Comparison of ENCODE assay signal across 23 mouse cellular contexts in genomic region chr12:25318072-25318671, GRCm38 (mm10).
DNase-seq lines count a peak whose midpoint lies in the region; ATAC-seq lines count a peak whose summit lies in the region.
"Had no signal": no experiment of that assay in that cellular context is flagged by ENCODE, and none has a peak within 500 bp of the region (broad histone marks: within the 10 kb centered on the region; RNA-seq: fewer than 3 reads in every experiment).

No protein-coding gene starts in this region.

- DNase-seq in heart, postnatal 25 days (ENCODE audit: low spot score), result no peak
- peak; percentile 21 for DNase-seq in kidney, adult 9 months
- DNase-seq in 416B (ENCODE audit: low read depth), result peak; percentile 22
- peak; percentile 53 for DNase-seq in adrenal gland, adult 8-10 months
- DNase-seq in gastrocnemius, postnatal 4 days (ENCODE audit: low spot score in 2 of 2), result no peak
- no peak for DNase-seq in urinary bladder, postnatal 25 days (ENCODE audit: low spot score)
- DNase-seq: cerebellum, adult 8-10 months; cerebellum, postnatal 36 days; gastrocnemius, postnatal 36 days; left cerebral cortex, postnatal 4 days; lung, embryonic 14.5 days; right cerebral cortex, postnatal 25 days; spleen, adult 18-20 months; thymus, postnatal 14 days had no signal

- no peaks in the 10 kb centered on the region for H3K27me3 ChIP-seq in heart, embryonic 13.5 days (replicated peaks)
- no peaks in the 10 kb centered on the region for H3K27me3 ChIP-seq in kidney, embryonic 14.5 days (ENCODE audit: control insufficient read depth, insufficient read depth, low read length)
- H3K27me3 ChIP-seq: forebrain, embryonic 13.5 days; hindbrain, embryonic 12.5 days; limb, embryonic 15.5 days; midbrain, embryonic 12.5 days had no signal

- no peaks in the 10 kb centered on the region for H3K9me3 ChIP-seq in heart, embryonic 13.5 days
- no peaks in the 10 kb centered on the region for H3K9me3 ChIP-seq in kidney, embryonic 14.5 days (ENCODE audit: control insufficient read depth, low read length)
- H3K9me3 ChIP-seq: forebrain, embryonic 13.5 days; hindbrain, embryonic 12.5 days; limb, embryonic 15.5 days; midbrain, embryonic 12.5 days had no signal

- H3K27ac ChIP-seq in heart, embryonic 13.5 days (replicated peaks), result peak overlapping the region; percentile 87
- H3K27ac ChIP-seq in kidney, embryonic 14.5 days (ENCODE audit: low read depth, low read length), result no peak overlapping the region
- H3K27ac ChIP-seq: forebrain, embryonic 13.5 days; hindbrain, embryonic 12.5 days; limb, embryonic 15.5 days; liver, embryonic 14.5 days; midbrain, embryonic 12.5 days had no signal

- H3K36me3 ChIP-seq in heart, embryonic 13.5 days, result no peaks in the 10 kb centered on the region
- no peaks in the 10 kb centered on the region for H3K36me3 ChIP-seq in kidney, embryonic 14.5 days (ENCODE audit: control insufficient read depth, insufficient read depth, low read length)
- H3K36me3 ChIP-seq: hindbrain, embryonic 12.5 days; limb, embryonic 15.5 days; midbrain, embryonic 12.5 days had no signal

- intact Hi-C loops in heart, postnatal 25 days (cut with DNase I), result no loop called here

- peak overlapping the region; percentile 13 for H3K4me2 ChIP-seq in heart, embryonic 13.5 days
- H3K4me2 ChIP-seq in kidney, embryonic 14.5 days (replicated peaks; ENCODE audit: low read depth, low read length), result no peak overlapping the region
- H3K4me2 ChIP-seq: forebrain, embryonic 13.5 days; hindbrain, embryonic 12.5 days; limb, embryonic 15.5 days; lung, embryonic 14.5 days; midbrain, embryonic 12.5 days had no signal

- WGBS in heart, embryonic 13.5 days, result 45% methylated on average over 4 of the region's 4 CpGs
- WGBS in kidney, embryonic 14.5 days, result 69% methylated on average over 4 of the region's 4 CpGs

- peak; percentile 71; the same call in 1 of the 2 replicates for ATAC-seq in heart, embryonic 13.5 days (ENCODE audit: extremely low read depth, insufficient number of reproducible peaks, low FRiP score, low TSS enrichment)
- ATAC-seq in kidney, embryonic 14.5 days (ENCODE audit: low FRiP score, low TSS enrichment), result no peak
- ATAC-seq: activated CD4-positive, CD25-positive, alpha-beta regulatory T cell, adult 4 months; forebrain, embryonic 13.5 days; intestine, postnatal 0 days had no signal

- peaks cover 24% of the 10 kb centered on the region for H3K4me1 ChIP-seq in heart, embryonic 13.5 days
- no peaks in the 10 kb centered on the region for H3K4me1 ChIP-seq in kidney, embryonic 14.5 days (ENCODE audit: control insufficient read depth, insufficient read depth, low read length)
- H3K4me1 ChIP-seq: forebrain, embryonic 13.5 days; hindbrain, embryonic 12.5 days; limb, embryonic 15.5 days; midbrain, embryonic 12.5 days had no signal

- no peak overlapping the region for H3K4me3 ChIP-seq in heart, embryonic 13.5 days
- no peak overlapping the region for H3K4me3 ChIP-seq in kidney, embryonic 14.5 days (ENCODE audit: low read length)
- H3K4me3 ChIP-seq: forebrain, embryonic 13.5 days; hindbrain, embryonic 12.5 days; limb, embryonic 15.5 days; midbrain, embryonic 12.5 days had no signal

- H3K9ac ChIP-seq in heart, embryonic 13.5 days, result no peak overlapping the region
- H3K9ac ChIP-seq in kidney, embryonic 14.5 days (ENCODE audit: low read depth, low read length), result no peak overlapping the region
- H3K9ac ChIP-seq: forebrain, embryonic 13.5 days; hindbrain, embryonic 12.5 days; limb, embryonic 15.5 days; liver, embryonic 14.5 days; lung, embryonic 14.5 days; midbrain, embryonic 12.5 days had no signal

Comparison
In these comparisons a context has a peak if more than half of its experiments do, and no peak if none do; other contexts are left out.
1. DNase-seq: peak in kidney, adult 9 months (single experiment), 416B (single experiment) and adrenal gland, adult 8-10 months (single experiment); none in heart, postnatal 25 days (single experiment), gastrocnemius, postnatal 4 days (0 of 2) and urinary bladder, postnatal 25 days (single experiment).